Comparison of ENCODE assay signal across 19 mouse cellular contexts in the genomic region with DNA sequence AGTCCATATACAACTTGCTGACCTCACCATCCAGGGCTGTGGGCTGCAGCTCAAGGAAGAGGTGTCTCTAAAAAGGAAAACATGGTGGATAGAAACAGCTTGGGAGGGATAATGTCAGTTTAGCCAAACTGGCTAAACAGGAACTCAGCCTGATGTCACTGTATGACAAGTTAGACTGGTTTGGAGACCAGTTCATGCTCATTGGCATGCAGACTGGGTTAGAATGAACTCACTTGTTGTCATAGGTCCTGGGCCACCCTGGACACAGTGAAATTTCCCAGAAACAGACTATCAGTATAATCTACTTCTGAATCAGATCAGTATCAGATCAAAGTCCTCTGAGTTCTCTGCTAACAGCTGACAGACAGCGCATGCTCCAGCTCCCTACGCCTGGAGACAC.
DNase-seq lines count a peak whose midpoint lies in the region; ATAC-seq and TF ChIP-seq lines count a peak whose summit lies in the region.
"Had no signal": no experiment of that assay in that cellular context is flagged by ENCODE, and none has a peak within 500 bp of the region (broad histone marks: within the 10 kb centered on the region; RNA-seq: fewer than 3 reads in every experiment).

No protein-coding gene starts in this region.

- peak; percentile 13 for DNase-seq in embryonic facial prominence, embryonic 11.5 days (ENCODE audit: low spot score)
- no peak for DNase-seq in embryonic facial prominence, embryonic 10.5 days (ENCODE audit: low spot score)
- DNase-seq in lung, postnatal 0 days (ENCODE audit: low spot score), result peak; percentile 57
- no peak for DNase-seq in lung, postnatal 10 days
- DNase-seq in spleen, postnatal 10 days (ENCODE audit: low spot score in 2 of 2), result no peak
- DNase-seq in spleen, postnatal 4 days (ENCODE audit: low spot score in 2 of 2), result no peak
- DNase-seq: B cell, adult 2 months; cerebellum, adult 9-10 months; heart, adult 2 months; kidney, adult 11 months; layer of hippocampus, postnatal 36 days; right cerebral cortex, adult 18-20 months had no signal

- H3K36me3 ChIP-seq in embryonic facial prominence, embryonic 11.5 days (replicated peaks; ENCODE audit: control insufficient read depth, insufficient read depth, low read depth, low read length), result no peaks in the 10 kb centered on the region
- no peaks in the 10 kb centered on the region for H3K36me3 ChIP-seq in embryonic facial prominence, embryonic 10.5 days (replicated peaks)
- no peaks in the 10 kb centered on the region for H3K36me3 ChIP-seq in lung, postnatal 0 days (ENCODE audit: insufficient read depth, low read length)
- H3K36me3 ChIP-seq in intestine, postnatal 0 days (ENCODE audit: control insufficient read depth, insufficient read depth), result no peaks in the 10 kb centered on the region
- H3K36me3 ChIP-seq in stomach, embryonic 16.5 days (ENCODE audit: control insufficient read depth, insufficient read depth, low read length), result no peaks in the 10 kb centered on the region
- H3K36me3 ChIP-seq: embryonic facial prominence, embryonic 12.5 days; G1E; limb, embryonic 13.5 days; midbrain, embryonic 13.5 days; neural tube, embryonic 13.5 days had no signal

- no peak for ATAC-seq in embryonic facial prominence, embryonic 11.5 days (replicated peaks; ENCODE audit: insufficient number of reproducible peaks, low FRiP score, low TSS enrichment, low read depth)
- peak; percentile 48 for ATAC-seq in lung, postnatal 0 days
- peak; percentile 80 for ATAC-seq in intestine, postnatal 0 days
- ATAC-seq in stomach, embryonic 16.5 days (ENCODE audit: insufficient read depth, low FRiP score), result peak; percentile 74; the same call in 1 of the 2 replicates
- ATAC-seq: midbrain, embryonic 13.5 days had no signal

- H3K27me3 ChIP-seq in embryonic facial prominence, embryonic 11.5 days (ENCODE audit: control insufficient read depth, insufficient read depth, low read length), result no peaks in the 10 kb centered on the region
- H3K27me3 ChIP-seq in embryonic facial prominence, embryonic 10.5 days (replicated peaks; ENCODE audit: low read depth, poor library complexity, severe bottlenecking), result no peaks in the 10 kb centered on the region
- H3K27me3 ChIP-seq in lung, postnatal 0 days (replicated peaks; ENCODE audit: insufficient read depth, low read length), result no peaks in the 10 kb centered on the region
- H3K27me3 ChIP-seq in intestine, postnatal 0 days (replicated peaks; ENCODE audit: control insufficient read depth, insufficient read depth, low read length), result no peaks in the 10 kb centered on the region
- no peaks in the 10 kb centered on the region for H3K27me3 ChIP-seq in stomach, embryonic 16.5 days (ENCODE audit: control insufficient read depth, insufficient read depth, low read length)
- H3K27me3 ChIP-seq: embryonic facial prominence, embryonic 12.5 days; limb, embryonic 13.5 days; midbrain, embryonic 13.5 days; neural tube, embryonic 13.5 days had no signal

- no peaks in the 10 kb centered on the region for H3K9me3 ChIP-seq in embryonic facial prominence, embryonic 11.5 days (replicated peaks; ENCODE audit: control insufficient read depth, low read length)
- no peaks in the 10 kb centered on the region for H3K9me3 ChIP-seq in embryonic facial prominence, embryonic 10.5 days
- H3K9me3 ChIP-seq in lung, postnatal 0 days (ENCODE audit: low read length), result no peaks in the 10 kb centered on the region
- no peaks in the 10 kb centered on the region for H3K9me3 ChIP-seq in intestine, postnatal 0 days (ENCODE audit: control insufficient read depth)
- H3K9me3 ChIP-seq in stomach, embryonic 16.5 days (replicated peaks; ENCODE audit: control insufficient read depth, low read length), result 0 out of 2 replicates have a peak, but pooled peaks cover 7% of the 10 kb centered on the region
- H3K9me3 ChIP-seq: embryonic facial prominence, embryonic 12.5 days; G1E; limb, embryonic 13.5 days; midbrain, embryonic 13.5 days; neural tube, embryonic 13.5 days had no signal

- H3K4me1 ChIP-seq in embryonic facial prominence, embryonic 11.5 days (ENCODE audit: control insufficient read depth, insufficient read depth, low read length), result no peaks in the 10 kb centered on the region
- H3K4me1 ChIP-seq in embryonic facial prominence, embryonic 10.5 days, result peaks cover 17% of the 10 kb centered on the region
- no peaks in the 10 kb centered on the region for H3K4me1 ChIP-seq in lung, postnatal 0 days (ENCODE audit: insufficient read depth, low read depth, low read length)
- H3K4me1 ChIP-seq in intestine, postnatal 0 days (replicated peaks; ENCODE audit: control insufficient read depth, insufficient read depth, low read length), result no peaks in the 10 kb centered on the region
- H3K4me1 ChIP-seq in stomach, embryonic 16.5 days (ENCODE audit: control insufficient read depth, insufficient read depth, low read length), result peaks cover 11% of the 10 kb centered on the region; the same call in 1 of the 2 replicates
- H3K4me1 ChIP-seq: midbrain, embryonic 13.5 days; neural tube, embryonic 13.5 days had no signal

- H3K27ac ChIP-seq in embryonic facial prominence, embryonic 11.5 days (replicated peaks; ENCODE audit: low read depth, low read length), result no peak overlapping the region
- no peak overlapping the region for H3K27ac ChIP-seq in embryonic facial prominence, embryonic 10.5 days (replicated peaks)
- H3K27ac ChIP-seq in lung, postnatal 0 days (ENCODE audit: low read length), result no peak overlapping the region
- peak overlapping the region; percentile 79 for H3K27ac ChIP-seq in intestine, postnatal 0 days (ENCODE audit: low read depth, low read length)
- peak overlapping the region; percentile 97 for H3K27ac ChIP-seq in stomach, embryonic 16.5 days (ENCODE audit: low read length)
- H3K27ac ChIP-seq: embryonic facial prominence, embryonic 12.5 days; heart, adult 2 months; limb, embryonic 13.5 days; midbrain, embryonic 13.5 days; neural tube, embryonic 13.5 days had no signal

- TF ChIP-seq CTCF in lung, postnatal 0 days (IDR thresholded peaks at IDR 0.05), result no peak
- TF ChIP-seq CTCF in intestine, postnatal 0 days (IDR thresholded peaks at IDR 0.05; ENCODE audit: low read depth), result no peak

- no peak overlapping the region for H3K9ac ChIP-seq in embryonic facial prominence, embryonic 11.5 days (replicated peaks; ENCODE audit: low read length)
- H3K9ac ChIP-seq in lung, postnatal 0 days (replicated peaks; ENCODE audit: low read depth), result no peak overlapping the region
- no peak overlapping the region for H3K9ac ChIP-seq in intestine, postnatal 0 days (ENCODE audit: low read depth, low read length)
- peak overlapping the region; percentile 22; the same call in 1 of the 2 replicates for H3K9ac ChIP-seq in stomach, embryonic 16.5 days (ENCODE audit: low read length)
- H3K9ac ChIP-seq: embryonic facial prominence, embryonic 12.5 days; limb, embryonic 13.5 days; midbrain, embryonic 13.5 days; neural tube, embryonic 13.5 days had no signal

- no peak for TF ChIP-seq EP300 in lung, postnatal 0 days (IDR thresholded peaks at IDR 0.05)

- 91% methylated on average over 2 of the region's 2 CpGs for WGBS in embryonic facial prominence, embryonic 11.5 days
- 89% methylated on average over 2 of the region's 2 CpGs for WGBS in embryonic facial prominence, embryonic 10.5 days
- 79% methylated on average over 2 of the region's 2 CpGs for WGBS in lung, postnatal 0 days
- WGBS in intestine, postnatal 0 days, result 65% methylated on average over 2 of the region's 2 CpGs
- 68% methylated on average over 2 of the region's 2 CpGs for WGBS in stomach, embryonic 16.5 days

- no peak overlapping the region for H3K4me2 ChIP-seq in embryonic facial prominence, embryonic 11.5 days (ENCODE audit: low read depth, low read length)
- no peak overlapping the region for H3K4me2 ChIP-seq in lung, postnatal 0 days (replicated peaks; ENCODE audit: low read depth, low read length)
- H3K4me2 ChIP-seq in intestine, postnatal 0 days (replicated peaks; ENCODE audit: low read depth), result no peak overlapping the region
- peak overlapping the region; percentile 33; the same call in 1 of the 2 replicates for H3K4me2 ChIP-seq in stomach, embryonic 16.5 days (ENCODE audit: low read depth, low read length)
- H3K4me2 ChIP-seq: embryonic facial prominence, embryonic 12.5 days; limb, embryonic 13.5 days; midbrain, embryonic 13.5 days; neural tube, embryonic 13.5 days had no signal

- H3K4me3 ChIP-seq in embryonic facial prominence, embryonic 11.5 days (ENCODE audit: low read depth, low read length), result no peak overlapping the region
- H3K4me3 ChIP-seq in embryonic facial prominence, embryonic 10.5 days, result no peak overlapping the region
- no peak overlapping the region for H3K4me3 ChIP-seq in lung, postnatal 0 days (ENCODE audit: low read depth, low read length)
- H3K4me3 ChIP-seq in intestine, postnatal 0 days (ENCODE audit: low read depth, low read length), result no peak overlapping the region
- no peak overlapping the region for H3K4me3 ChIP-seq in stomach, embryonic 16.5 days (replicated peaks; ENCODE audit: low read length)
- H3K4me3 ChIP-seq: embryonic facial prominence, embryonic 12.5 days; heart, adult 2 months; limb, embryonic 13.5 days; midbrain, embryonic 13.5 days; neural tube, embryonic 13.5 days had no signal

Comparison
In these comparisons a context has a peak if more than half of its experiments do, and no peak if none do; other contexts are left out.
1. DNase-seq: peak in embryonic facial prominence, embryonic 11.5 days (single experiment) and lung, postnatal 0 days (single experiment); none in embryonic facial prominence, embryonic 10.5 days (single experiment), lung, postnatal 10 days (single experiment), spleen, postnatal 10 days (0 of 2) and spleen, postnatal 4 days (0 of 2).
2. H3K27ac ChIP-seq: peak in intestine, postnatal 0 days (single experiment) and stomach, embryonic 16.5 days (single experiment); none in embryonic facial prominence, embryonic 11.5 days (single experiment), embryonic facial prominence, embryonic 10.5 days (single experiment) and lung, postnatal 0 days (single experiment).